ENCODE assay signal across 15 mouse cellular contexts in the genomic region with DNA sequence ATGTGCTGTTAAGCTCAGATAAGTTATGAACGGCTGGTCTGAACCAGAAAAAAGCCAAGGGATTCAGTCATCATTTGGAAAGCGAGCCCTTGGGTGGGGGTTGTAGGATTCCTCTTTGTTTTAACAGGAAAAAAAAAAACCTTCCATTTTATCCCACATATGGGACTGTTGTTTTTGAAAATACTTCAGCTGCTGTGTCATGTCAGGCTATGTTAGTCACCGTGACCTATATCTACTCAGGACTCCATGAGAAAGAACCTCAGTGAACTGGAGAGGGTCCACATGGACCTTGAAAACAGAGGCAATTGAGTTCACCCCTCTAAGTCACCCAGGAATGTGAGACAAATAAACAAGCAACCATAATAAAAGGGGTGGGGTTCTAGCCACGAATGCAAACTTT.
DNase-seq lines count a peak whose midpoint lies in the region; ATAC-seq and TF ChIP-seq lines count a peak whose summit lies in the region.
"Had no signal": no experiment of that assay in that cellular context is flagged by ENCODE, and none has a peak within 500 bp of the region (broad histone marks: within the 10 kb centered on the region; RNA-seq: fewer than 3 reads in every experiment).

No protein-coding gene starts in this region.

- H3K36me3 ChIP-seq in kidney, embryonic 14.5 days (ENCODE audit: control insufficient read depth, insufficient read depth, low read length), result peaks cover 14% of the 10 kb centered on the region; the same call in 1 of the 2 replicates
- peaks cover 56% of the 10 kb centered on the region for H3K36me3 ChIP-seq in myocyte (ENCODE audit: control insufficient read depth, insufficient read depth)
- no peaks in the 10 kb centered on the region for H3K36me3 ChIP-seq in hindbrain, embryonic 11.5 days (ENCODE audit: control insufficient read depth, insufficient read depth, low read length)

- H3K9ac ChIP-seq in kidney, embryonic 14.5 days (ENCODE audit: low read depth, low read length), result no peak overlapping the region
- H3K9ac ChIP-seq in hindbrain, embryonic 11.5 days (ENCODE audit: low read depth, low read length), result no peak overlapping the region
- H3K9ac ChIP-seq: forebrain, embryonic 12.5 days; heart, embryonic 13.5 days; limb, embryonic 12.5 days; liver, postnatal 0 days had no signal

- H3K27ac ChIP-seq in kidney, embryonic 14.5 days (ENCODE audit: low read depth, low read length), result 0 out of 2 replicates have a peak overlapping the region, but pooled peaks have one; percentile 32
- H3K27ac ChIP-seq in hindbrain, embryonic 11.5 days (ENCODE audit: low read depth, low read length), result no peak overlapping the region
- H3K27ac ChIP-seq: forebrain, embryonic 12.5 days; heart, embryonic 13.5 days; limb, embryonic 12.5 days; midbrain, embryonic 10.5 days had no signal

- TF ChIP-seq POLR2A in myocyte (IDR thresholded peaks at IDR 0.05; ENCODE audit: insufficient read length, low read depth), result no peak

- no peaks in the 10 kb centered on the region for H3K27me3 ChIP-seq in kidney, embryonic 14.5 days (ENCODE audit: control insufficient read depth, insufficient read depth, low read length)
- no peaks in the 10 kb centered on the region for H3K27me3 ChIP-seq in myocyte (ENCODE audit: control insufficient read depth, insufficient read depth, insufficient read length)
- no peaks in the 10 kb centered on the region for H3K27me3 ChIP-seq in hindbrain, embryonic 11.5 days (ENCODE audit: control insufficient read depth, insufficient read depth, low read length)
- H3K27me3 ChIP-seq: forebrain, embryonic 12.5 days; heart, embryonic 13.5 days; limb, embryonic 12.5 days had no signal

- H3K4me2 ChIP-seq in kidney, embryonic 14.5 days (replicated peaks; ENCODE audit: low read depth, low read length), result no peak overlapping the region
- peak overlapping the region; percentile 58 for H3K4me2 ChIP-seq in myocyte (ENCODE audit: low read depth)
- H3K4me2 ChIP-seq in hindbrain, embryonic 11.5 days (replicated peaks; ENCODE audit: low read depth, low read length), result no peak overlapping the region
- H3K4me2 ChIP-seq: forebrain, embryonic 12.5 days; heart, embryonic 13.5 days; limb, embryonic 12.5 days had no signal

- 62% methylated on average over 4 of the region's 4 CpGs for WGBS in kidney, embryonic 14.5 days
- WGBS in hindbrain, embryonic 11.5 days, result 77% methylated on average over 4 of the region's 4 CpGs

- H3K4me3 ChIP-seq in kidney, embryonic 14.5 days (ENCODE audit: low read length), result no peak overlapping the region
- H3K4me3 ChIP-seq in myocyte, result no peak overlapping the region
- no peak overlapping the region for H3K4me3 ChIP-seq in hindbrain, embryonic 11.5 days (ENCODE audit: low read depth, low read length)
- H3K4me3 ChIP-seq: forebrain, embryonic 12.5 days; heart, embryonic 13.5 days; limb, embryonic 12.5 days; midbrain, embryonic 10.5 days had no signal

- H3K79me2 ChIP-seq in myocyte (ENCODE audit: control insufficient read depth, insufficient read depth), result no peaks in the 10 kb centered on the region

- ATAC-seq in kidney, embryonic 14.5 days (ENCODE audit: low FRiP score, low TSS enrichment), result no peak
- no peak for ATAC-seq in hindbrain, embryonic 11.5 days (ENCODE audit: low FRiP score)
- ATAC-seq: liver, postnatal 0 days had no signal

- no peak for DNase-seq in kidney, postnatal 25 days
- DNase-seq in NIH3T3 (ENCODE audit: low read depth), result peak; percentile 90
- peak; percentile 74 for DNase-seq in heart, adult 8-10 months (ENCODE audit: low spot score)
- DNase-seq in hindbrain, embryonic 11.5 days (ENCODE audit: low spot score), result no peak
- no peak for DNase-seq in frontal cortex, postnatal 14 days (ENCODE audit: low spot score in 2 of 2)
- DNase-seq: cerebellum, adult 8-10 months; layer of hippocampus, postnatal 36 days; liver, postnatal 0 days; thymus, postnatal 25 days had no signal

- no peaks in the 10 kb centered on the region for H3K9me3 ChIP-seq in kidney, embryonic 14.5 days (ENCODE audit: control insufficient read depth, low read length)
- no peaks in the 10 kb centered on the region for H3K9me3 ChIP-seq in hindbrain, embryonic 11.5 days (ENCODE audit: control insufficient read depth, low read length)
- H3K9me3 ChIP-seq: forebrain, embryonic 12.5 days; heart, embryonic 13.5 days; limb, embryonic 12.5 days; midbrain, embryonic 10.5 days had no signal

- H3K4me1 ChIP-seq in kidney, embryonic 14.5 days (ENCODE audit: control insufficient read depth, insufficient read depth, low read length), result no peaks in the 10 kb centered on the region
- H3K4me1 ChIP-seq in hindbrain, embryonic 11.5 days (replicated peaks; ENCODE audit: control insufficient read depth, insufficient read depth, low read length), result no peaks in the 10 kb centered on the region
- H3K4me1 ChIP-seq: forebrain, embryonic 12.5 days; heart, embryonic 13.5 days; midbrain, embryonic 10.5 days had no signal

- no peak overlapping the region for H3ac ChIP-seq in myocyte (ENCODE audit: control insufficient read depth, insufficient read length)

TF ChIP-seq in myocyte, 11 proteins besides CTCF, POLR2A, EP300 and RAD21:
- TF ChIP-seq USF1 (IDR thresholded peaks at IDR 0.05; ENCODE audit: low read depth), result no peak
- no peak for TF ChIP-seq REST (IDR thresholded peaks at IDR 0.05; ENCODE audit: insufficient read depth, insufficient read length)
- TF ChIP-seq MYOG (IDR thresholded peaks at IDR 0.05; ENCODE audit: control insufficient read depth in 1 of 3, insufficient read depth in 1 of 3, insufficient read length in 2 of 3, low read depth in 2 of 3), result no peak
- peak in 1 of 3 experiments; percentile 47 for TF ChIP-seq MYOD1 (IDR thresholded peaks at IDR 0.05; ENCODE audit: control insufficient read depth in 1 of 3, insufficient read length in 2 of 3, low read depth in 2 of 3)
TF ChIP-seq in myocyte: peak in this region for 1.

Comparison
In these comparisons a context has a peak if more than half of its experiments do, and no peak if none do; other contexts are left out.
1. DNase-seq: peak in NIH3T3 (single experiment) and heart, adult 8-10 months (single experiment); none in kidney, postnatal 25 days (0 of 2), hindbrain, embryonic 11.5 days (single experiment) and frontal cortex, postnatal 14 days (0 of 2).